Mouse (Mus musculus) hindbrain, postnatal 0 days (tissue): Measurements from ENCODE around the gene Agap1. TPM values are rescaled to one million over a fixed set of nuclear protein-coding genes. Genes with fewer than 3 reads are reported as not detected.
A peak's percentile ranks its signal among the peaks of the same experiment; 100 is the strongest.

Experiments used
- ATAC-seq: fragments of 200-750 bp; cut with Nextera tagmentation; 2 replicates; pipeline ENCODE4 v1.8.0; 2017; ENCODE audit warnings: mild to moderate bottlenecking, moderate TSS enrichment, moderate library complexity
- DNase-seq: peaks from one replicate; pipeline ENCODE4 v3.0.0-alpha.2; 2015; ENCODE audit warnings: low spot score
- H3K27ac ChIP-seq: fragments of 300-500 bp; sonication (generic); 2 replicates; pipeline ENCODE4 v1.5.1; 2014; ENCODE audit warnings: mild to moderate bottlenecking
- H3K27me3 ChIP-seq: fragments of 300-500 bp; sonication (generic); 2 replicates; pipeline ENCODE4 v1.6.1; 2014; ENCODE audit warnings: low read length, mixed read lengths; ENCODE audit not compliant: insufficient read depth
- H3K36me3 ChIP-seq: fragments of 300-500 bp; sonication (generic); 2 replicates; pipeline ENCODE4 v1.6.1; 2014; ENCODE audit warnings: low read length, mixed read lengths; ENCODE audit not compliant: insufficient read depth
- H3K4me1 ChIP-seq: fragments of 300-500 bp; sonication (generic); 2 replicates; pipeline ENCODE4 v1.6.1; 2014; ENCODE audit warnings: antibody characterized with exemption, low read length, mixed read lengths; ENCODE audit not compliant: insufficient read depth
- H3K4me2 ChIP-seq: fragments of 300-500 bp; sonication (generic); 2 replicates; pipeline ENCODE4 v1.6.1; 2014; ENCODE audit warnings: low read depth, mild to moderate bottlenecking, low read length, moderate library complexity, mixed read lengths
- H3K4me3 ChIP-seq: fragments of 300-500 bp; sonication (generic); 2 replicates; pipeline ENCODE4 v1.5.1; 2014; ENCODE audit warnings: low read length
- H3K9ac ChIP-seq: fragments of 300-500 bp; sonication (generic); replicated peaks from 2 replicates; pipeline ENCODE4 v1.6.1; 2014; ENCODE audit warnings: mild to moderate bottlenecking, low read length, moderate library complexity, mixed read lengths
- H3K9me3 ChIP-seq: fragments of 300-500 bp; sonication (generic); 2 replicates; pipeline ENCODE4 v1.6.1; 2016; ENCODE audit warnings: low read length, mixed read lengths
- CTCF ChIP-seq: IDR thresholded peaks from 2 replicates; pipeline ENCODE4 v1.5.1; 2016; ENCODE audit warnings: antibody characterized with exemption, control low read depth, low read depth
- WGBS: fragments of 180-500 bp; shearing (Covaris S2); extraction: QIAGEN DNeasy Blood & Tissue Kit; methylation state at CpG from one replicate; pipeline ENCODE4 v1.1.7; 2014; 5-methylcytosine and 5-hydroxymethylcytosine counted together
- polyA plus RNA-seq: library from polyadenylated mRNA; unstranded; fragments of >200 nt; fragmentation: Nextera tagmentation; extraction: Ambion mirVana; gene quantifications from 2 replicates; pipeline ENCODE4 v1.2.1, GENCODE M21; 2015
- total RNA-seq: library from RNA; depleted of rRNA; stranded (reverse); fragments of >200 nt; gene quantifications from 2 replicates; pipeline ENCODE4 v1.2.3, GENCODE M21; 2014

Gene Agap1
- total and polyA plus RNA-seq, 2 experiments from 2014 or later, result 40.0 to 122 TPM

GRCm38 (mm10) chr1:89515808-89516560, 61.4 kb downstream of the Agap1 start:
- WGBS, result 63% methylated on average over 11 of the region's 11 CpGs
- Histone ChIP-seq H3K9me3 (no peaks in the 10 kb centered on the region), H3K27ac (no peak overlapping the region), H3K4me3 (no peak overlapping the region), H3K27me3 (no peaks in the 10 kb centered on the region), H3K36me3 (no peaks in the 10 kb centered on the region), H3K9ac (no peak overlapping the region), H3K4me1 (peaks cover 14% of the 10 kb centered on the region), H3K4me2 (no peak overlapping the region)
- no peak for DNase-seq
- ATAC-seq, result no peak
- no peak for TF ChIP-seq CTCF

- no peak for TF ChIP-seq CTCF
- H3K36me3 ChIP-seq, result no peaks in the 10 kb centered on the region
- ATAC-seq (peak; percentile 59), DNase-seq (no peak)
- H3K4me2 ChIP-seq, result no peak overlapping the region
- H3K4me3 ChIP-seq, result no peak overlapping the region
- H3K27me3 ChIP-seq, result no peaks in the 10 kb centered on the region
- no peak overlapping the region for H3K9ac ChIP-seq
- peaks cover 21% of the 10 kb centered on the region for H3K4me1 ChIP-seq
- 26% methylated on average over 5 of the region's 5 CpGs for WGBS
- no peaks in the 10 kb centered on the region for H3K9me3 ChIP-seq
- H3K27ac ChIP-seq, result no peak overlapping the region
Observed at GRCm38 (mm10) chr1:89517817-89518216, 63.2 kb downstream of the Agap1 start.

- H3K36me3 ChIP-seq, result no peaks in the 10 kb centered on the region
- no peak for ATAC-seq
- H3K4me3 ChIP-seq, result no peak overlapping the region
- no peak overlapping the region for H3K4me2 ChIP-seq
- no peak for DNase-seq
- H3K9ac ChIP-seq, result no peak overlapping the region
- no peaks in the 10 kb centered on the region for H3K9me3 ChIP-seq
- peaks cover 16% of the 10 kb centered on the region for H3K4me1 ChIP-seq
- H3K27me3 ChIP-seq, result no peaks in the 10 kb centered on the region
- WGBS, result 44% methylated on average over 17 of the region's 17 CpGs
- no peak overlapping the region for H3K27ac ChIP-seq
- TF ChIP-seq CTCF, result no peak
Observed at GRCm38 (mm10) chr1:89519914-89520643, 65.5 kb downstream of the Agap1 start.

GRCm38 (mm10) chr1:89521406-89521805, 66.8 kb downstream of the Agap1 start:
- H3K27ac ChIP-seq, result no peak overlapping the region
- no peak for DNase-seq
- H3K4me1 ChIP-seq, result peaks cover 20% of the 10 kb centered on the region
- no peak for ATAC-seq
- H3K4me3 ChIP-seq, result no peak overlapping the region
- no peaks in the 10 kb centered on the region for H3K9me3 ChIP-seq
- H3K36me3 ChIP-seq, result no peaks in the 10 kb centered on the region
- H3K4me2 ChIP-seq, result no peak overlapping the region
- WGBS, result 58% methylated on average over 11 of the region's 11 CpGs
- no peak overlapping the region for H3K9ac ChIP-seq
- no peaks in the 10 kb centered on the region for H3K27me3 ChIP-seq
- no peak for TF ChIP-seq CTCF

GRCm38 (mm10) chr1:89521935-89522535, 67.4 kb downstream of the Agap1 start:
- DNase-seq (no peak), ATAC-seq (no peak)
- no peaks in the 10 kb centered on the region for H3K36me3 ChIP-seq
- peaks cover 20% of the 10 kb centered on the region for H3K4me1 ChIP-seq
- H3K4me2 ChIP-seq, result no peak overlapping the region
- H3K27me3 ChIP-seq, result no peaks in the 10 kb centered on the region
- no peaks in the 10 kb centered on the region for H3K9me3 ChIP-seq
- H3K4me3 ChIP-seq, result no peak overlapping the region
- H3K27ac ChIP-seq, result no peak overlapping the region
- 30% methylated on average over 17 of the region's 17 CpGs for WGBS
- TF ChIP-seq CTCF, result no peak
- H3K9ac ChIP-seq, result 0 out of 2 replicates have a peak overlapping the region, but pooled peaks have one; percentile 13

GRCm38 (mm10) chr1:89524369-89524768, 69.8 kb downstream of the Agap1 start:
- Histone ChIP-seq H3K27ac (no peak overlapping the region), H3K9me3 (no peaks in the 10 kb centered on the region), H3K36me3 (no peaks in the 10 kb centered on the region), H3K9ac (no peak overlapping the region), H3K4me2 (no peak overlapping the region), H3K4me3 (no peak overlapping the region), H3K4me1 (peaks cover 20% of the 10 kb centered on the region), H3K27me3 (no peaks in the 10 kb centered on the region)
- WGBS, result 1% methylated on average over 4 of the region's 4 CpGs
- DNase-seq (peak; percentile 96), ATAC-seq (peak; percentile 64)
- peak; percentile 98 for TF ChIP-seq CTCF
